Mouse (Mus musculus): ENCODE data around the gene Slc8a1. TPM values are rescaled to one million over a fixed set of nuclear protein-coding genes. Genes with fewer than 3 reads are reported as not detected.

The Slc8a1 gene
- polyA plus RNA-seq, 1 experiment from 2014 or later: 8.1 TPM

DNA sequence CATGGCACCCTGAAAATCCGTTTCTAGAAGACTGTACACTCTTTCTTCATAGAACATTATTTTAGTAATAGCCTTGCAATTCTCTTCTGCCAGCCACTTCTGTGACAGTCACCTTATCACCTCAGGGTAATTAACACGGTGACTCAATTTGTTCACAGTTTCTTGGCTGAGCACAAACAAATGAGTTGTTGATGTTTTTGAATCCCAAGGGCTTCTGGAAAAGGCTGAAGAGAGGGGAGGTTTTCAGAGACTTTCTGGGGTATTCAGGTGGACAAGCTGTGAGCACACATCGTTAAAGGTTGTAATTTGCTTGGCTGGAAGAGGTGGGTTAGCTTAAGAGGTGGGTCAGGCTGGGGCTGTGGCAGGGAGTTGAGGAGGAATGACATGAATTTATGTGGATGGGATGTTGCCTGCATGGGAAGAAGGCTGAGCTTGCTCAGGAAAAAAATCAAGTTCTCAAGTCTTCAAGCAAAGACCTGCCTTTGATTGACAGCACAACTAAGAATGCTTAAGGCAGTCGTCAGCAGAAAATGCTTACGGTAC, 360.3 kb downstream of the Slc8a1 start:
- Histone ChIP-seq H3K4me1 (ENCODE audit: insufficient read depth) (no peaks in the 10 kb centered on the region), H3K9me3 (ENCODE audit: low read depth, low read length) (no peaks in the 10 kb centered on the region), H3K9ac (no peak overlapping the region), H3K4me3 (ENCODE audit: low read depth, low read length) (no peak overlapping the region), H3K27ac (ENCODE audit: low read depth) (no peak overlapping the region), H3K4me2 (no peak overlapping the region), H3K27me3 (ENCODE audit: insufficient read depth, low read length) (no peaks in the 10 kb centered on the region), H3K36me3 (ENCODE audit: insufficient read depth) (no peaks in the 10 kb centered on the region)
- ATAC-seq (ENCODE audit: insufficient read depth): no peak
- no peak for TF ChIP-seq CTCF (IDR thresholded peaks at IDR 0.05; ENCODE audit: low read depth)
- 61% methylated on average over 5 of the region's 5 CpGs for WGBS
- no peak for DNase-seq

- no peaks in the 10 kb centered on the region for H3K9me3 ChIP-seq (ENCODE audit: low read depth, low read length)
- H3K4me2 ChIP-seq: no peak overlapping the region
- no peak overlapping the region for H3K27ac ChIP-seq (ENCODE audit: low read depth)
- no peak for DNase-seq
- H3K27me3 ChIP-seq (ENCODE audit: insufficient read depth, low read length): no peaks in the 10 kb centered on the region
- no peak overlapping the region for H3K4me3 ChIP-seq (ENCODE audit: low read depth, low read length)
- H3K36me3 ChIP-seq (ENCODE audit: insufficient read depth): no peaks in the 10 kb centered on the region
- no peak for ATAC-seq (ENCODE audit: insufficient read depth)
- WGBS: 59% methylated on average over 1 of the region's 1 CpGs
- no peak overlapping the region for H3K9ac ChIP-seq
- TF ChIP-seq CTCF (IDR thresholded peaks at IDR 0.05; ENCODE audit: low read depth): no peak
- H3K4me1 ChIP-seq (ENCODE audit: insufficient read depth): no peaks in the 10 kb centered on the region
Observed at GRCm38 (mm10) chr17:81377195-81377594, 361.0 kb downstream of the Slc8a1 start.

DNA sequence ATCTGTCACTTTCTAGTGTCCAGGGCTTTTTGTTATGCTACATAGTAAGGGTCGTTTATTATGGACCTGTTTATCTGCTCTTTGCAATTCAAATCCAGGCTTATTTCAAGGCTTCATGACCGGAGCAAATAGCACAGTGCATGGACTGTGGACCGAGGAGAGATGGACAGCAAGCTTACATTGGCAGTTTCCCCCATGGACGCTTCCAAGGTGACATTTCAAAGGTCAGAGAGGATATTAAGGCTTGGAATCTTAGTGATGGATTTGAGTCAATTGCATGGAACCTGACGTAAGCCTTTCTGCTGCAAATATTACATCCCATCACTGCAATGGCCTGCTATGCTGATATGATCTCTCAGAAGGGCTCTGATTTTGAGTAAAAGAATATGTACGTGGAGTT, 362.3 kb downstream of the Slc8a1 start:
- DNase-seq: no peak
- Histone ChIP-seq H3K36me3 (ENCODE audit: insufficient read depth) (no peaks in the 10 kb centered on the region), H3K9me3 (ENCODE audit: low read depth, low read length) (no peaks in the 10 kb centered on the region), H3K27me3 (ENCODE audit: insufficient read depth, low read length) (no peaks in the 10 kb centered on the region), H3K27ac (ENCODE audit: low read depth) (no peak overlapping the region), H3K4me2 (no peak overlapping the region), H3K4me1 (ENCODE audit: insufficient read depth) (no peaks in the 10 kb centered on the region), H3K9ac (no peak overlapping the region), H3K4me3 (ENCODE audit: low read depth, low read length) (no peak overlapping the region)
- ATAC-seq (ENCODE audit: insufficient read depth): no peak
- no peak for TF ChIP-seq CTCF (IDR thresholded peaks at IDR 0.05; ENCODE audit: low read depth)
- 83% methylated on average over 6 of the region's 6 CpGs for WGBS

GRCm38 (mm10) chr17:81369036-81369435, 369.1 kb downstream of the Slc8a1 start:
- TF ChIP-seq CTCF (IDR thresholded peaks at IDR 0.05; ENCODE audit: low read depth): no peak
- Histone ChIP-seq H3K36me3 (ENCODE audit: insufficient read depth) (no peaks in the 10 kb centered on the region), H3K27ac (ENCODE audit: low read depth) (no peak overlapping the region), H3K4me3 (ENCODE audit: low read depth, low read length) (no peak overlapping the region), H3K4me1 (ENCODE audit: insufficient read depth) (no peaks in the 10 kb centered on the region), H3K9me3 (ENCODE audit: low read depth, low read length) (no peaks in the 10 kb centered on the region), H3K4me2 (no peak overlapping the region), H3K27me3 (ENCODE audit: insufficient read depth, low read length) (no peaks in the 10 kb centered on the region), H3K9ac (no peak overlapping the region)
- ATAC-seq (ENCODE audit: insufficient read depth): no peak
- 52% methylated on average over 2 of the region's 2 CpGs for WGBS
- peak; percentile 26 for DNase-seq

DNA sequence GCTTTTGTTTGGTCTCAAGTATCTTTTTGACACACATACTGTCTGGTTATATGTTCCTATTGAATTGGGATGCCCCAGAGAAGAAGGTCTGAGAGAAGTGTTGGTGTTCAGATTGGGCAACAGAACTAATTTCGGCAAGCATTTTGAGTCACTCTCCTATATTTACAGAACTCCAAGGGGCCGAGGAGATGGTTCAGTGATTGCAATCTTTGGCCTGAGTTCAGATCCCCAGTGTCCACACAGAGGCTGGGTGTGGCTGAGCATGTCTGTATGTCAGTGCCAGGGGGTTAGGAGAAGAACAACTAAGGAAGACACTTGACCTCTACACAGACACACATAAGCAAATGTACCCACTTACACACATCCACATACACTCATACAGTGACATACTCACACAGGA, 369.7 kb downstream of the Slc8a1 start:
- no peak; the same call in 1 of the 2 replicates for ATAC-seq (ENCODE audit: insufficient read depth)
- H3K9me3 ChIP-seq (ENCODE audit: low read depth, low read length): no peaks in the 10 kb centered on the region
- H3K4me2 ChIP-seq: no peak overlapping the region
- H3K4me3 ChIP-seq (ENCODE audit: low read depth, low read length): no peak overlapping the region
- H3K9ac ChIP-seq: no peak overlapping the region
- DNase-seq: no peak
- 44% methylated on average over 2 of the region's 2 CpGs for WGBS
- no peak for TF ChIP-seq CTCF (IDR thresholded peaks at IDR 0.05; ENCODE audit: low read depth)
- no peaks in the 10 kb centered on the region for H3K36me3 ChIP-seq (ENCODE audit: insufficient read depth)
- no peaks in the 10 kb centered on the region for H3K4me1 ChIP-seq (ENCODE audit: insufficient read depth)
- no peaks in the 10 kb centered on the region for H3K27me3 ChIP-seq (ENCODE audit: insufficient read depth, low read length)
- H3K27ac ChIP-seq (ENCODE audit: low read depth): no peak overlapping the region

- 94% methylated on average over 2 of the region's 2 CpGs for WGBS
- H3K36me3 ChIP-seq (ENCODE audit: insufficient read depth): no peaks in the 10 kb centered on the region
- no peak for DNase-seq
- TF ChIP-seq CTCF (IDR thresholded peaks at IDR 0.05; ENCODE audit: low read depth): no peak
- no peaks in the 10 kb centered on the region for H3K27me3 ChIP-seq (ENCODE audit: insufficient read depth, low read length)
- no peak overlapping the region for H3K9ac ChIP-seq
- no peaks in the 10 kb centered on the region for H3K9me3 ChIP-seq (ENCODE audit: low read depth, low read length)
- no peaks in the 10 kb centered on the region for H3K4me1 ChIP-seq (ENCODE audit: insufficient read depth)
- H3K4me3 ChIP-seq (ENCODE audit: low read depth, low read length): no peak overlapping the region
- no peak overlapping the region for H3K4me2 ChIP-seq
- ATAC-seq (ENCODE audit: insufficient read depth): no peak
- no peak overlapping the region for H3K27ac ChIP-seq (ENCODE audit: low read depth)
Observed at GRCm38 (mm10) chr17:81363368-81363767, 374.8 kb downstream of the Slc8a1 start.

DNA sequence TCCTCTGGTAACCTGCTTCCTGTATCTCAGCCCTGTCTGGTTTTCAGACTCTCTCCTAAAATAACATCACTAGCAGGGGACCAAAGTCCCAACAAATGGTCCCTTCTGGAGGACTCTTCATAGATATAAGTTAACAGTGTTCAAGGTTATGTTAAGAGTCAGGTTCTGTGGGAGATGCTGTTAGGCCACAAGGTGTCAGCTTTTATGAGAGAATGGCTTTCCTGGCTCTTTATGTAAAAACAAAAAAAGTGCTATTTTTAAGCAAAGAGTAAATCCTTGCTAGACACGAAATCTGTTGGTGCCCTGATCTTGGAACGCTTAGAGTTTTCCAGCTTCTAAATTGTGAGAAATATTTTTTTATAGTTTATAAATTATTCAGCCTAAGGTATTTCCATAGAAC, 377.6 kb downstream of the Slc8a1 start:
- ATAC-seq (ENCODE audit: insufficient read depth) (no peak), DNase-seq (no peak)
- Histone ChIP-seq H3K4me3 (ENCODE audit: low read depth, low read length) (no peak overlapping the region), H3K36me3 (ENCODE audit: insufficient read depth) (no peaks in the 10 kb centered on the region), H3K27me3 (ENCODE audit: insufficient read depth, low read length) (no peaks in the 10 kb centered on the region), H3K9ac (no peak overlapping the region), H3K9me3 (ENCODE audit: low read depth, low read length) (no peaks in the 10 kb centered on the region), H3K27ac (ENCODE audit: low read depth) (no peak overlapping the region), H3K4me2 (no peak overlapping the region), H3K4me1 (ENCODE audit: insufficient read depth) (no peaks in the 10 kb centered on the region)
- WGBS: 77% methylated on average over 2 of the region's 2 CpGs
- no peak for TF ChIP-seq CTCF (IDR thresholded peaks at IDR 0.05; ENCODE audit: low read depth)

GRCm38 (mm10) chr17:81360032-81360431, 378.1 kb downstream of the Slc8a1 start:
- Histone ChIP-seq H3K27ac (ENCODE audit: low read depth) (no peak overlapping the region), H3K4me2 (no peak overlapping the region)
- 70% methylated on average over 4 of the region's 4 CpGs for WGBS

More at GRCm38 (mm10) chr17:81360032-81360431, 378.1 kb downstream of the Slc8a1 start:
- H3K27me3 ChIP-seq (ENCODE audit: insufficient read depth, low read length): no peaks in the 10 kb centered on the region
- peaks cover 2% of the 10 kb centered on the region; the same call in 1 of the 2 replicates for H3K9me3 ChIP-seq (ENCODE audit: low read depth, low read length)
- no peaks in the 10 kb centered on the region for H3K36me3 ChIP-seq (ENCODE audit: insufficient read depth)
- H3K4me1 ChIP-seq (ENCODE audit: insufficient read depth): no peaks in the 10 kb centered on the region
- no peak overlapping the region for H3K9ac ChIP-seq
- no peak overlapping the region for H3K4me3 ChIP-seq (ENCODE audit: low read depth, low read length)
- TF ChIP-seq CTCF (IDR thresholded peaks at IDR 0.05; ENCODE audit: low read depth): no peak
- no peak for DNase-seq
- no peak for ATAC-seq (ENCODE audit: insufficient read depth)

Data from lung, embryonic 14.5 days (tissue).